Mouse (Mus musculus) kidney, postnatal 0 days (tissue): ENCODE measurements at regions not wholly inside any gene's neighbourhood (a gene's known extent, or its start where the extent isn't known, plus 50 kb on each side); places are given as distances from the start of the nearest gene placed in this dataset.

Experiments used
- ATAC-seq: fragments of 200-750 bp; cut with Nextera tagmentation; replicated peaks from 2 replicates; pipeline ENCODE4 v1.8.0; 2017; ENCODE audit warnings: low read depth, moderate number of reproducible peaks, moderate TSS enrichment, moderate library complexity; ENCODE audit not compliant: low FRiP score
- DNase-seq: peaks from one replicate; pipeline ENCODE4 v3.0.0-alpha.2; 2016; ENCODE audit warnings: low spot score
- H3K27ac ChIP-seq: fragments of 300-500 bp; sonication (generic); 2 replicates; pipeline ENCODE4 v1.5.1; 2014; ENCODE audit warnings: mild to moderate bottlenecking
- H3K27me3 ChIP-seq: fragments of 300-500 bp; sonication (generic); 2 replicates; pipeline ENCODE4 v1.6.1; 2014; ENCODE audit warnings: low read length, mixed read lengths; ENCODE audit not compliant: insufficient read depth
- H3K36me3 ChIP-seq: fragments of 300-500 bp; sonication (generic); 2 replicates; pipeline ENCODE4 v1.6.1; 2014; ENCODE audit warnings: low read length, mixed read lengths; ENCODE audit not compliant: insufficient read depth
- H3K4me1 ChIP-seq: fragments of 300-500 bp; sonication (generic); replicated peaks from 2 replicates; pipeline ENCODE4 v1.6.1; 2014; ENCODE audit warnings: antibody characterized with exemption, low read length, mixed read lengths; ENCODE audit not compliant: insufficient read depth
- H3K4me2 ChIP-seq: fragments of 300-500 bp; sonication (generic); 2 replicates; pipeline ENCODE4 v1.6.1; 2014; ENCODE audit warnings: mild to moderate bottlenecking, low read length, moderate library complexity, mixed read lengths
- H3K4me3 ChIP-seq: fragments of 300-500 bp; sonication (generic); replicated peaks from 2 replicates; pipeline ENCODE4 v1.5.1; 2014; ENCODE audit warnings: low read depth, low read length
- H3K9ac ChIP-seq: fragments of 300-500 bp; sonication (generic); 2 replicates; pipeline ENCODE4 v1.6.1; 2014; ENCODE audit warnings: low read depth, low read length
- H3K9me3 ChIP-seq: fragments of 300-500 bp; sonication (generic); replicated peaks from 2 replicates; pipeline ENCODE4 v1.6.1; 2016; ENCODE audit warnings: low read length, inconsistent platforms, mixed read lengths
- CTCF ChIP-seq: IDR thresholded peaks from 2 replicates; pipeline ENCODE4 v1.5.1; 2016; ENCODE audit warnings: antibody characterized with exemption, low read depth, mild to moderate bottlenecking, moderate library complexity
- WGBS: fragments of 180-500 bp; shearing (Covaris S2); extraction: QIAGEN DNeasy Blood & Tissue Kit; methylation state at CpG from one replicate; pipeline ENCODE4 v1.1.7; 2014; 5-methylcytosine and 5-hydroxymethylcytosine counted together

DNA sequence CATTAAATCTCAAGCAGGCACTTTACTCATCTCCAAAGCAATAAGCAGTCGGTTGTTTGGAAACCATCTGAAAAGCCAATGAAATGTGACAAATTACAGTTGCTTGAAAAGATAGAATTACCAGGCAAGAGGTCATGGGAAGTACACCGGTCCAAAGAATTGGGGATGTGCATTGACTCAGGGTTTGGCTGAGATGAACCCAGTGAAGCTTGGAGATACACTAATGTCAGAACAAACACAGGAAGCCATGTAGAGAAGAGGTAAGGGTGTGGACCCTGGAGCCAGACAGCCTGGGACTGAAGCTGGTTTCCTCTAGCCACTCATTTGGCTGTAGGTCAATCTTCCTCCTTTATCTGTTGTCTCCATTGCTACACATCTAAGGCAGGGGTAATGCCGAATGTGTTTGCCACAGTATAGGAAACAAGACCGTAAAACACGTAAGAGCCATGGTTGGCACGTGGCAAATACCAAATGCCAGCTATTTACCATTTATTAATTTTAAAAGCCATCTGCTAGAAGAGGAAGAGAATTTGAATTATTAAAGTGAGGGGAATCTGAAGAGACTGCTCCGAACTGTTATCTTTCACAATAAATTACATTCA, 173.9 kb downstream of the Rassf9 start:
- Histone ChIP-seq H3K9ac (no peak overlapping the region), H3K9me3 (no peaks in the 10 kb centered on the region), H3K27ac (no peak overlapping the region), H3K4me3 (no peak overlapping the region), H3K27me3 (no peaks in the 10 kb centered on the region), H3K36me3 (no peaks in the 10 kb centered on the region), H3K4me1 (no peaks in the 10 kb centered on the region), H3K4me2 (no peak overlapping the region)
- peak; percentile 66 for ATAC-seq
- WGBS, result 53% methylated on average over 7 of the region's 7 CpGs
- no peak for TF ChIP-seq CTCF
- DNase-seq, result peak; percentile 60

- Histone ChIP-seq H3K27me3 (no peaks in the 10 kb centered on the region), H3K9ac (no peak overlapping the region), H3K4me3 (no peak overlapping the region), H3K36me3 (no peaks in the 10 kb centered on the region), H3K4me2 (no peak overlapping the region), H3K9me3 (no peaks in the 10 kb centered on the region), H3K27ac (no peak overlapping the region), H3K4me1 (no peaks in the 10 kb centered on the region)
- DNase-seq (peak; percentile 73), ATAC-seq (no peak)
- WGBS, result 50% methylated on average over 5 of the region's 5 CpGs
- no peak for TF ChIP-seq CTCF
Observed at GRCm38 (mm10) chr10:102667359-102667758, 155.3 kb downstream of the Rassf9 start.

GRCm38 (mm10) chr10:102659683-102660082, 147.7 kb downstream of the Rassf9 start:
- Histone ChIP-seq H3K4me1 (no peaks in the 10 kb centered on the region), H3K27ac (no peak overlapping the region), H3K9me3 (no peaks in the 10 kb centered on the region), H3K4me2 (no peak overlapping the region), H3K36me3 (no peaks in the 10 kb centered on the region), H3K27me3 (no peaks in the 10 kb centered on the region), H3K4me3 (no peak overlapping the region), H3K9ac (no peak overlapping the region)
- WGBS, result 78% methylated on average over 6 of the region's 6 CpGs
- ATAC-seq (no peak), DNase-seq (no peak)
- no peak for TF ChIP-seq CTCF

DNA sequence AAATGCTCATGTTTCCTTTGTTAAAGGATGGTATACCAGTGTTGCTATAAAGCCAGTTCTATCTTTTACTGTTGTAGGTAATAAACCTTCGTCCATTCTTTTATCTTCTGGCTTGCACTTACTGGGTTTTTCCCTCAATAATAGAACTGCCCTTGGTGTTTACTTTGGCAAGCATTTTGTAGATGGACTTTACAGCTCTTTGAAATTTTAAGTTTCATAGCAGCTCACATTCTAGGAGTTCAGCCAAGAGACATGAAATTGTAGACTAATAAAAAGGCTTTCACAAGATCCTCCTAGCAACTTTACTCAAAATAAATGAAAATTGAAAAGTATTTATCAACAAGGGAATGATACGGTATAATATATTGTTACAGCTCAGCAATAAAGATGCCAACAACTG, 124.5 kb downstream of the Rassf9 start:
- no peak for ATAC-seq

DNA sequence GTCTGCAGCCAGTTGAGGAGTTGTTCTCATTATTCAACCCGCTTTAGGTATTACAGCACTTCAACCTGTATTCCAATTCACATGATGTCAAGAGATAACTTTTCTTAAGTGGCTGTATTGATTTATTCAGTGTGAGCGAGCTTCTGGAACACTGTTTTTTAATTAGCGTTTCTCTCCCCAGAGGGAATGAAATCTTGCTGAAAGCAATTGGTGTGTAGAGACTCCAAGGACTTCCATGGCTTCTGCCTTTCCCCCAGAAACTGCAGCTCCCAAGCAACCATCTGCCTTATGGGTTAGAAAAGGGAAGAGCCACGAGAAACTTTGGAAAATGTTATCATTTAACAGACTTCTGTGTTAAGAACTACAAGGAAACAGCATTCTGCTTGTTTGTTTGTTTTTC, 121.4 kb downstream of the Rassf9 start:
- Histone ChIP-seq H3K9me3 (no peaks in the 10 kb centered on the region), H3K27me3 (no peaks in the 10 kb centered on the region), H3K4me3 (no peak overlapping the region), H3K27ac (no peak overlapping the region), H3K36me3 (no peaks in the 10 kb centered on the region), H3K4me2 (no peak overlapping the region), H3K4me1 (no peaks in the 10 kb centered on the region), H3K9ac (no peak overlapping the region)
- ATAC-seq (no peak), DNase-seq (no peak)
- WGBS, result 72% methylated on average over 4 of the region's 4 CpGs
- TF ChIP-seq CTCF, result no peak

More for the DNA sequence above, 124.5 kb downstream of the Rassf9 start:
- peak; percentile 80 for DNase-seq
- Histone ChIP-seq H3K4me2 (no peak overlapping the region), H3K4me1 (no peaks in the 10 kb centered on the region), H3K9me3 (no peaks in the 10 kb centered on the region), H3K27ac (no peak overlapping the region), H3K4me3 (no peak overlapping the region), H3K36me3 (no peaks in the 10 kb centered on the region), H3K27me3 (no peaks in the 10 kb centered on the region), H3K9ac (no peak overlapping the region)
- no peak for TF ChIP-seq CTCF
- 60% methylated on average over 2 of the region's 2 CpGs for WGBS

DNA sequence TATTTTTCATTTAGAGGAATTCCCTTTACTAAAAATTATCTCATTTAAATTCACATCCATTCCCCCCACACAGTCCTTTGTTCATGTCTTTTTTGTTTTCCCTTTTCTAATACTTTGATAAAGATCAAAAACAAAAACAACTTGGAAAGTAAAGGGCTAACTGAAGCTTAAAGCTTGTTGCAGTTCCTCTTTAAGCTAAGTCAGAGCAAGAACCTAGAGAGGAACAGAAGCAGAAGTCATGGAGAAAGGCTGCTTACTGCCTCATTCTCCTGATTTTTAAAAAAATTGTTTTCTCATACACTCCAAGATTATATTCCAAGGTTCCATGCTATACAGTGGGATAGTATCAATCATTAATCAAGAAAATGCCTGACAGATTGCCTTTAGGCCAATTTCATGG, 116.6 kb downstream of the Rassf9 start:
- Histone ChIP-seq H3K27ac (no peak overlapping the region), H3K36me3 (no peaks in the 10 kb centered on the region), H3K9me3 (no peaks in the 10 kb centered on the region), H3K9ac (no peak overlapping the region), H3K4me3 (no peak overlapping the region), H3K4me2 (no peak overlapping the region), H3K27me3 (no peaks in the 10 kb centered on the region), H3K4me1 (no peaks in the 10 kb centered on the region)
- DNase-seq (no peak), ATAC-seq (no peak)
- TF ChIP-seq CTCF, result no peak

DNA sequence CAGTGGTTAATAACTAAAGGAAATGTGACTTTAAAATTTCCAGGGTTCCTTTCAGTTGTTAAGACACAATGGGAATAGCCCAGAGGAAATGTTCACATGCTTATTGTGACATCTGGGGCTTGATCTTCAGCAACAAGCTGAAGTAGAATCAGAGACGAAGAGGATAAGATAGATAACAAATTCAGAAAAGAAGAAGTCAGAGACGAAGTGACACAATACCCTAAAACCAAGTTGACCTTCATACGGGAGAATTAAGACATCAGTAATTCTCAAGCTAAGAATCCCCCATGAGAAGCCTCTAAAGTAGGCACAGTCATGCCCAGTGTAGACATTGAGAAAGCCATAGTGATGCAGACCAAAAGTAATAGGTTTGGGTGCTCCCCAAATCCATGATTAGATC, 111.9 kb downstream of the Rassf9 start:
- TF ChIP-seq CTCF, result no peak
- no peaks in the 10 kb centered on the region for H3K9me3 ChIP-seq
- H3K27me3 ChIP-seq, result no peaks in the 10 kb centered on the region
- H3K27ac ChIP-seq, result no peak overlapping the region
- H3K4me1 ChIP-seq, result no peaks in the 10 kb centered on the region
- no peak overlapping the region for H3K4me2 ChIP-seq
- no peak overlapping the region for H3K4me3 ChIP-seq
- no peak overlapping the region for H3K9ac ChIP-seq
- no peaks in the 10 kb centered on the region for H3K36me3 ChIP-seq
- 88% methylated on average over 3 of the region's 3 CpGs for WGBS
- DNase-seq, result no peak
- no peak for ATAC-seq
